ENCODE assay signal across 8 mouse cellular contexts in genomic region chr4:155833836-155834235, GRCm38 (mm10). TPM values are rescaled to one million over a fixed set of nuclear protein-coding genes. Genes with fewer than 3 reads are reported as not detected.
DNase-seq lines count a peak whose midpoint lies in the region; ATAC-seq and TF ChIP-seq lines count a peak whose summit lies in the region.

No protein-coding gene starts in this region.

- TF ChIP-seq EP300 in stomach, postnatal 0 days (optimal IDR thresholded peaks at IDR 0.05), result peak; percentile 20

- no peak overlapping the region for H3K9ac ChIP-seq in heart, embryonic 14.5 days (ENCODE audit: low read length)
- no peak overlapping the region for H3K9ac ChIP-seq in kidney, postnatal 0 days (ENCODE audit: low read depth, low read length)
- H3K9ac ChIP-seq in liver, embryonic 11.5 days (ENCODE audit: low read depth, low read length), result no peak overlapping the region
- no peak overlapping the region for H3K9ac ChIP-seq in stomach, postnatal 0 days (ENCODE audit: low read length)

- ATAC-seq in erythroid progenitor cell, adult 5-6 weeks (replicated peaks; ENCODE audit: low FRiP score, poor library complexity, severe bottlenecking), result peak; percentile 54
- peak; percentile 6; the same call in 1 of the 2 replicates for ATAC-seq in heart, embryonic 14.5 days (ENCODE audit: insufficient number of reproducible peaks, insufficient read depth, low FRiP score, low read depth)
- ATAC-seq in kidney, postnatal 0 days (replicated peaks; ENCODE audit: low FRiP score, low read depth), result peak; percentile 12; the same call in 1 of the 2 replicates
- peak; percentile 11 for ATAC-seq in liver, embryonic 11.5 days (replicated peaks; ENCODE audit: low FRiP score)
- peak; percentile 8; the same call in 1 of the 2 replicates for ATAC-seq in stomach, postnatal 0 days (ENCODE audit: low FRiP score, low TSS enrichment)

- H3K4me1 ChIP-seq in heart, embryonic 14.5 days (ENCODE audit: control insufficient read depth in 2 of 2, insufficient read depth in 2 of 2, low read length in 2 of 2), result peaks cover 17 to 28% of the 10 kb centered on the region in 2 experiments
- H3K4me1 ChIP-seq in kidney, postnatal 0 days (replicated peaks; ENCODE audit: insufficient read depth, low read length), result peaks cover 10% of the 10 kb centered on the region
- H3K4me1 ChIP-seq in liver, embryonic 11.5 days (replicated peaks; ENCODE audit: control insufficient read depth, insufficient read depth, low read length), result peaks cover 22% of the 10 kb centered on the region
- H3K4me1 ChIP-seq in stomach, postnatal 0 days (replicated peaks; ENCODE audit: control insufficient read depth, insufficient read depth), result no peaks in the 10 kb centered on the region

- H3K9me3 ChIP-seq in heart, embryonic 14.5 days (ENCODE audit: control insufficient read depth, low read length), result no peaks in the 10 kb centered on the region
- no peaks in the 10 kb centered on the region for H3K9me3 ChIP-seq in kidney, postnatal 0 days (replicated peaks; ENCODE audit: low read length)
- H3K9me3 ChIP-seq in liver, embryonic 11.5 days (ENCODE audit: control insufficient read depth, low read length), result no peaks in the 10 kb centered on the region
- no peaks in the 10 kb centered on the region for H3K9me3 ChIP-seq in stomach, postnatal 0 days (ENCODE audit: control insufficient read depth, low read length)

- peaks cover 12% of the 10 kb centered on the region for H3K36me3 ChIP-seq in heart, embryonic 14.5 days (ENCODE audit: control insufficient read depth, insufficient read depth, low read length)
- no peaks in the 10 kb centered on the region for H3K36me3 ChIP-seq in kidney, postnatal 0 days (ENCODE audit: insufficient read depth, low read length)
- H3K36me3 ChIP-seq in liver, embryonic 11.5 days (ENCODE audit: control insufficient read depth, insufficient read depth, low read length), result 0 out of 2 replicates have a peak, but pooled peaks cover 5% of the 10 kb centered on the region
- no peaks in the 10 kb centered on the region for H3K36me3 ChIP-seq in stomach, postnatal 0 days (ENCODE audit: control insufficient read depth, insufficient read depth, low read length)

- H3K4me3 ChIP-seq in heart, embryonic 14.5 days (ENCODE audit: control insufficient read depth in 1 of 2, insufficient read depth in 1 of 2, low read depth in 1 of 2, low read length in 2 of 2), result no peak overlapping the region
- no peak overlapping the region for H3K4me3 ChIP-seq in kidney, postnatal 0 days (replicated peaks; ENCODE audit: low read depth, low read length)
- H3K4me3 ChIP-seq in liver, embryonic 11.5 days (ENCODE audit: low read depth, low read length), result no peak overlapping the region; the same call in 1 of the 2 replicates
- H3K4me3 ChIP-seq in stomach, postnatal 0 days (ENCODE audit: low read depth, low read length), result no peak overlapping the region

- peak; percentile 78 for DNase-seq in CD4-positive helper T cell, adult 2 months (ENCODE audit: low read depth, low spot score)
- DNase-seq in adrenal gland, postnatal 25 days, result peak; percentile 80
- peak; percentile 95 for DNase-seq in kidney, postnatal 0 days (ENCODE audit: low spot score)
- no peak for DNase-seq in liver, embryonic 11.5 days (ENCODE audit: low spot score)
- peak; percentile 71 to 76 for DNase-seq in natural killer cell, adult 2 months (ENCODE audit: low spot score in 2 of 2)
- peak; percentile 80 for DNase-seq in stomach, postnatal 0 days (ENCODE audit: low spot score)

- no peaks in the 10 kb centered on the region for H3K27me3 ChIP-seq in heart, embryonic 14.5 days (ENCODE audit: control insufficient read depth, insufficient read depth, low read length)
- H3K27me3 ChIP-seq in kidney, postnatal 0 days (ENCODE audit: insufficient read depth, low read length), result no peaks in the 10 kb centered on the region
- H3K27me3 ChIP-seq in liver, embryonic 11.5 days (replicated peaks; ENCODE audit: control insufficient read depth, insufficient read depth, low read length), result no peaks in the 10 kb centered on the region
- H3K27me3 ChIP-seq in stomach, postnatal 0 days (ENCODE audit: control insufficient read depth, insufficient read depth, low read length), result no peaks in the 10 kb centered on the region

- peak overlapping the region; percentile 9 to 51; a peak in 1 of 4 replicates for H3K27ac ChIP-seq in heart, embryonic 14.5 days (replicated peaks in 1 of 2; ENCODE audit: control insufficient read depth in 1 of 2, insufficient read depth in 1 of 2, low read depth in 2 of 2, low read length in 2 of 2)
- peak overlapping the region; percentile 71 for H3K27ac ChIP-seq in kidney, postnatal 0 days
- no peak overlapping the region for H3K27ac ChIP-seq in liver, embryonic 11.5 days (ENCODE audit: low read depth, low read length)
- H3K27ac ChIP-seq in stomach, postnatal 0 days (replicated peaks), result peak overlapping the region; percentile 81

- peak; percentile 89 for TF ChIP-seq CTCF in kidney, postnatal 0 days (IDR thresholded peaks at IDR 0.05; ENCODE audit: low read depth)
- TF ChIP-seq CTCF in stomach, postnatal 0 days (IDR thresholded peaks at IDR 0.05; ENCODE audit: low read depth), result peak; percentile 86

- H3K4me2 ChIP-seq in heart, embryonic 14.5 days (ENCODE audit: low read length), result no peak overlapping the region
- no peak overlapping the region for H3K4me2 ChIP-seq in kidney, postnatal 0 days (ENCODE audit: low read length)
- no peak overlapping the region for H3K4me2 ChIP-seq in liver, embryonic 11.5 days
- H3K4me2 ChIP-seq in stomach, postnatal 0 days (replicated peaks; ENCODE audit: low read depth), result no peak overlapping the region

- WGBS in heart, embryonic 14.5 days, result 26% methylated on average over 2 of the region's 2 CpGs
- WGBS in kidney, postnatal 0 days, result 25% methylated on average over 2 of the region's 2 CpGs
- 41% methylated on average over 2 of the region's 2 CpGs for WGBS in liver, embryonic 11.5 days
- WGBS in stomach, postnatal 0 days, result 7% methylated on average over 2 of the region's 2 CpGs

RNA-seq across cellular contexts. Expression of gene Aurkaip1, which starts 2.8 kb away (rescaled TPM):
- total RNA-seq in adrenal gland, postnatal 25 days (2021), result 135 and 160 TPM in 2 replicates
- 47.2 and 63.7 TPM in 2 replicates for total RNA-seq in erythroid progenitor cell, adult 5-6 weeks (2015; ENCODE audit: low replicate concordance)
- total RNA-seq in erythroid progenitor cell, adult 5-6 weeks (2017; ENCODE audit: low replicate concordance), result 69.4 and 71.4 TPM in 2 replicates
- 112 and 118 TPM in 2 replicates for polyA plus RNA-seq in heart, embryonic 14.5 days (2014; fragmentation: Nextera tagmentation; extraction: Ambion mirVana)
- polyA plus RNA-seq in kidney, postnatal 0 days (2015; fragmentation: Nextera tagmentation; extraction: Ambion mirVana), result 169 and 171 TPM in 2 replicates
- polyA plus RNA-seq in liver, embryonic 11.5 days (2014; fragmentation: Nextera tagmentation; extraction: Ambion mirVana), result 199 and 212 TPM in 2 replicates
- 129 and 133 TPM in 2 replicates for polyA plus RNA-seq in stomach, postnatal 0 days (2015; fragmentation: Nextera tagmentation; extraction: Ambion mirVana)

RNA-seq across cellular contexts. Expression of gene Mxra8, which starts 5.6 kb away (rescaled TPM):
- total RNA-seq in adrenal gland, postnatal 25 days (2021), result 38.1 and 50.3 TPM in 2 replicates
- not detected in 2 replicates for total RNA-seq in erythroid progenitor cell, adult 5-6 weeks (2015; ENCODE audit: low replicate concordance)
- total RNA-seq in erythroid progenitor cell, adult 5-6 weeks (2017; ENCODE audit: low replicate concordance), result not detected in 2 replicates
- 55.5 and 75.6 TPM in 2 replicates for polyA plus RNA-seq in heart, embryonic 14.5 days (2014; fragmentation: Nextera tagmentation; extraction: Ambion mirVana)
- polyA plus RNA-seq in kidney, postnatal 0 days (2015; fragmentation: Nextera tagmentation; extraction: Ambion mirVana), result 100 and 111 TPM in 2 replicates
- 14.9 and 16.6 TPM in 2 replicates for polyA plus RNA-seq in liver, embryonic 11.5 days (2014; fragmentation: Nextera tagmentation; extraction: Ambion mirVana)
- 79.4 and 88.4 TPM in 2 replicates for polyA plus RNA-seq in stomach, postnatal 0 days (2015; fragmentation: Nextera tagmentation; extraction: Ambion mirVana)

RNA-seq across cellular contexts. Expression of gene Dvl1, which starts 13.4 kb away (rescaled TPM):
- 63.2 and 64.6 TPM in 2 replicates for total RNA-seq in adrenal gland, postnatal 25 days (2021)
- total RNA-seq in erythroid progenitor cell, adult 5-6 weeks (2015; ENCODE audit: low replicate concordance), result 20.9 and 26.0 TPM in 2 replicates
- total RNA-seq in erythroid progenitor cell, adult 5-6 weeks (2017; ENCODE audit: low replicate concordance), result 19.5 and 22.4 TPM in 2 replicates
- 9.1 and 10.9 TPM in 2 replicates for polyA plus RNA-seq in heart, embryonic 14.5 days (2014; fragmentation: Nextera tagmentation; extraction: Ambion mirVana)
- polyA plus RNA-seq in kidney, postnatal 0 days (2015; fragmentation: Nextera tagmentation; extraction: Ambion mirVana), result 9.9 and 16.6 TPM in 2 replicates
- polyA plus RNA-seq in liver, embryonic 11.5 days (2014; fragmentation: Nextera tagmentation; extraction: Ambion mirVana), result 7.0 and 11.0 TPM in 2 replicates
- polyA plus RNA-seq in stomach, postnatal 0 days (2015; fragmentation: Nextera tagmentation; extraction: Ambion mirVana), result 8.1 and 10.4 TPM in 2 replicates

RNA-seq across cellular contexts. Expression of gene Ccnl2, which starts 21.5 kb away (rescaled TPM):
- 150 and 170 TPM in 2 replicates for total RNA-seq in adrenal gland, postnatal 25 days (2021)
- total RNA-seq in erythroid progenitor cell, adult 5-6 weeks (2015; ENCODE audit: low replicate concordance), result 258 and 265 TPM in 2 replicates
- 262 and 283 TPM in 2 replicates for total RNA-seq in erythroid progenitor cell, adult 5-6 weeks (2017; ENCODE audit: low replicate concordance)
- 120 and 126 TPM in 2 replicates for polyA plus RNA-seq in heart, embryonic 14.5 days (2014; fragmentation: Nextera tagmentation; extraction: Ambion mirVana)
- polyA plus RNA-seq in kidney, postnatal 0 days (2015; fragmentation: Nextera tagmentation; extraction: Ambion mirVana), result 103 and 109 TPM in 2 replicates
- polyA plus RNA-seq in liver, embryonic 11.5 days (2014; fragmentation: Nextera tagmentation; extraction: Ambion mirVana), result 132 and 140 TPM in 2 replicates
- polyA plus RNA-seq in stomach, postnatal 0 days (2015; fragmentation: Nextera tagmentation; extraction: Ambion mirVana), result 72.2 and 83.2 TPM in 2 replicates

RNA-seq across cellular contexts. Expression of gene Tas1r3, which starts 29.3 kb away (rescaled TPM):
- total RNA-seq in adrenal gland, postnatal 25 days (2021), result 0.52 and 0.55 TPM in 2 replicates
- 0.84 and 1.1 TPM in 2 replicates for total RNA-seq in erythroid progenitor cell, adult 5-6 weeks (2015; ENCODE audit: low replicate concordance)
- 0.26 and 2.3 TPM in 2 replicates for total RNA-seq in erythroid progenitor cell, adult 5-6 weeks (2017; ENCODE audit: low replicate concordance)
- 0.09 and 0.12 TPM in 2 replicates for polyA plus RNA-seq in heart, embryonic 14.5 days (2014; fragmentation: Nextera tagmentation; extraction: Ambion mirVana)
- 0.18 TPM in 2 replicates for polyA plus RNA-seq in kidney, postnatal 0 days (2015; fragmentation: Nextera tagmentation; extraction: Ambion mirVana)
- polyA plus RNA-seq in liver, embryonic 11.5 days (2014; fragmentation: Nextera tagmentation; extraction: Ambion mirVana), result 0.22 and 0.26 TPM in 2 replicates
- 0.11 and 0.28 TPM in 2 replicates for polyA plus RNA-seq in stomach, postnatal 0 days (2015; fragmentation: Nextera tagmentation; extraction: Ambion mirVana)
